Mouse (Mus musculus): ENCODE measurements around the gene Gm7876. TPM values are rescaled to one million over a fixed set of nuclear protein-coding genes. Genes with fewer than 3 reads are reported as not detected.
"Not testable (repeated sequence)": the region's sequence is repeated elsewhere in the genome, so short reads cannot be mapped to it uniquely, and the experiment has no call there.

Gm7876 gene
- not detected for total RNA-seq (2021)

GRCm38 (mm10) chr14:4708938-4709337 is at the start of gene Gm7876:
Gm7876 (plus strand) TSS chr14:4709238.
- intact Hi-C loops (cut with DNase I); DNase-seq (ENCODE audit: low spot score in 2 of 2): not testable (repeated sequence)

GRCm38 (mm10) chr14:4663892-4664291 is 45.1 kb upstream of the Gm7876 start, which contains the start of gene Gm3239:
Gm3239 (plus strand) TSS chr14:4664192.
- DNase-seq (ENCODE audit: low spot score in 2 of 2); intact Hi-C loops (cut with DNase I): not testable (repeated sequence)

GRCm38 (mm10) chr14:4726038-4726880 is 17.2 kb downstream of the Gm7876 start, which contains the start of gene Gm3252:
Gm3252 (plus strand) TSS chr14:4726775.
- intact Hi-C loops (cut with DNase I); DNase-seq (ENCODE audit: low spot score in 2 of 2): not testable (repeated sequence)

Other genes starting within 250 kb of the Gm7876 start
- gene Gm3182, start 227.5 kb upstream of the Gm7876 start, total RNA-seq (2021), result not detected
- not detected for gene Gm3047, start 153.8 kb upstream of the Gm7876 start, total RNA-seq (2021)
- under 1 TPM; 0.30 to 0.75 TPM for gene Gm8159, start 76.9 kb upstream of the Gm7876 start, total RNA-seq (2021)
- under 1 TPM in 1 of 2 experiments, not detected in 1; 0.57 TPM for gene Gm3239, start 45.0 kb upstream of the Gm7876 start, total RNA-seq (2021)
- gene Gm3252, start 17.5 kb downstream of the Gm7876 start, total RNA-seq (2021), result under 1 TPM in 1 of 2 experiments, not detected in 1; 0.25 TPM
- gene Gm9602, start 67.1 kb downstream of the Gm7876 start, total RNA-seq (2021), result not detected
- gene Gm3269, start 128.9 kb downstream of the Gm7876 start, total RNA-seq (2021), result not detected
- gene Gm3264, start 146.3 kb downstream of the Gm7876 start, total RNA-seq (2021), result 1 to 10 TPM; 4.6 to 6.0 TPM
- gene Gm3278, start 183.2 kb downstream of the Gm7876 start, total RNA-seq (2021), result not detected

Data from left cerebral cortex, postnatal 36 days (tissue).